Mouse (Mus musculus) kidney, adult 2 months (tissue): Measurements from ENCODE around the gene Zbtb25.

Experiments
- CTCF ChIP-seq: fragments of 200-500 bp; conservative IDR thresholded peaks from 2 replicates; pipeline ENCODE4 v1.5.1; 2011; ENCODE audit warnings: low read depth, mild to moderate bottlenecking, control low read depth, low read length, moderate library complexity, mixed read lengths; ENCODE audit not compliant: insufficient read depth, insufficient read length
- POLR2A ChIP-seq: fragments of 200-500 bp; IDR thresholded peaks from one replicate; pipeline ENCODE4 v1.6.1; 2011; ENCODE audit warnings: low read depth, low read length, control low read depth

- TF ChIP-seq CTCF (no peak), POLR2A (no peak)
Measured at GRCm38 (mm10) chr12:76366276-76366675, 3.1 kb downstream of the Zbtb25 start.
